7 mouse cellular contexts compared by ENCODE assay signal in genomic region chr12:3308541-3309241, GRCm38 (mm10). TPM values are rescaled to one million over a fixed set of nuclear protein-coding genes. Genes with fewer than 3 reads are reported as not detected.
DNase-seq lines count a peak whose midpoint lies in the region; ATAC-seq lines count a peak whose summit lies in the region.

No protein-coding gene starts in this region.

- H3K9me3 ChIP-seq in limb, embryonic 10.5 days (replicated peaks) = no peaks in the 10 kb centered on the region
- no peaks in the 10 kb centered on the region for H3K9me3 ChIP-seq in midbrain, embryonic 13.5 days

- peaks cover 14% of the 10 kb centered on the region for H3K4me1 ChIP-seq in limb, embryonic 10.5 days
- H3K4me1 ChIP-seq in midbrain, embryonic 13.5 days (replicated peaks) = peaks cover 28% of the 10 kb centered on the region

- H3K9ac ChIP-seq in midbrain, embryonic 13.5 days (replicated peaks) = peak overlapping the region; percentile 89

- ATAC-seq in midbrain, embryonic 13.5 days = no peak

- peak overlapping the region; percentile 65 for H3K4me2 ChIP-seq in midbrain, embryonic 13.5 days (replicated peaks)

- no peaks in the 10 kb centered on the region for H3K36me3 ChIP-seq in limb, embryonic 10.5 days
- 0 out of 2 replicates have a peak, but pooled peaks cover 3% of the 10 kb centered on the region for H3K36me3 ChIP-seq in midbrain, embryonic 13.5 days

- peak; percentile 26 for DNase-seq in spleen, adult 12 weeks (ENCODE audit: low spot score)
- DNase-seq in spleen, adult 18-20 months = no peak
- peak; percentile 19 for DNase-seq in cerebellum, adult 8-10 months
- DNase-seq in forelimb bud, embryonic 11.5 days (ENCODE audit: low read depth, low spot score) = peak; percentile 33
- no peak for DNase-seq in limb, embryonic 10.5 days (ENCODE audit: low spot score)
- peak; percentile 26 for DNase-seq in thymus, postnatal 4 days

- H3K27ac ChIP-seq in limb, embryonic 10.5 days = peak overlapping the region; percentile 96
- peak overlapping the region; percentile 97 for H3K27ac ChIP-seq in midbrain, embryonic 13.5 days

- H3K4me3 ChIP-seq in limb, embryonic 10.5 days = peak overlapping the region; percentile 88
- H3K4me3 ChIP-seq in midbrain, embryonic 13.5 days (replicated peaks) = peak overlapping the region; percentile 78

- H3K27me3 ChIP-seq in limb, embryonic 10.5 days (ENCODE audit: low read depth, poor library complexity, severe bottlenecking) = no peaks in the 10 kb centered on the region
- H3K27me3 ChIP-seq in midbrain, embryonic 13.5 days = no peaks in the 10 kb centered on the region

- WGBS in limb, embryonic 10.5 days = 4% methylated on average over 19 of the region's 19 CpGs
- 4% methylated on average over 19 of the region's 19 CpGs for WGBS in midbrain, embryonic 13.5 days

RNA-seq across cellular contexts. Expression of gene Rab10, which starts 1.1 kb away (rescaled TPM):
- polyA plus RNA-seq in limb, embryonic 10.5 days (2016; fragmentation: Nextera tagmentation; extraction: Ambion mirVana) = 67.2 and 74.8 TPM in 2 replicates
- polyA plus RNA-seq in midbrain, embryonic 13.5 days (2015; fragmentation: Nextera tagmentation; extraction: Ambion mirVana) = 119 and 128 TPM in 2 replicates

RNA-seq across cellular contexts. Expression of gene Kif3c, which starts 56.2 kb away (rescaled TPM):
- polyA plus RNA-seq in limb, embryonic 10.5 days (2016; fragmentation: Nextera tagmentation; extraction: Ambion mirVana) = 13.2 and 16.4 TPM in 2 replicates
- polyA plus RNA-seq in midbrain, embryonic 13.5 days (2015; fragmentation: Nextera tagmentation; extraction: Ambion mirVana) = 77.4 and 77.9 TPM in 2 replicates

Comparison
In these comparisons a context has a peak if more than half of its experiments do, and no peak if none do; other contexts are left out.
1. DNase-seq: peak in spleen, adult 12 weeks (single experiment), cerebellum, adult 8-10 months (single experiment), forelimb bud, embryonic 11.5 days (single experiment) and thymus, postnatal 4 days (single experiment); none in spleen, adult 18-20 months (0 of 2) and limb, embryonic 10.5 days (single experiment).